Mouse (Mus musculus) testis, postnatal 10 days (tissue): ENCODE data around the gene Cisd2.

Experiments
- DNase-seq: peaks from one replicate; pipeline ENCODE4 v3.0.0; 2021; ENCODE audit warnings: low spot score

Gene Cisd2

GRCm38 (mm10) chr3:135423608-135424212 lies at the start of gene Cisd2:
Gene Cisd2, minus strand, starts transcription at chr3:135423925.
- DNase-seq = no peak

GRCm38 (mm10) chr3:135470823-135471222 lies 47.1 kb upstream of the Cisd2 start:
- no peak for DNase-seq

- peak; percentile 77 for DNase-seq
Observed at GRCm38 (mm10) chr3:135469974-135470373, 46.2 kb upstream of the Cisd2 start.

- no peak for DNase-seq
Observed at GRCm38 (mm10) chr3:135469146-135469545, 45.4 kb upstream of the Cisd2 start.

- no peak for DNase-seq
Observed at GRCm38 (mm10) chr3:135468402-135468801, 44.7 kb upstream of the Cisd2 start.

- no peak for DNase-seq
Observed at GRCm38 (mm10) chr3:135458981-135459380, 35.3 kb upstream of the Cisd2 start.

- DNase-seq = no peak
Observed at GRCm38 (mm10) chr3:135444930-135445329, 21.2 kb upstream of the Cisd2 start.

- DNase-seq = no peak
Observed at GRCm38 (mm10) chr3:135440621-135441020, 16.9 kb upstream of the Cisd2 start.

GRCm38 (mm10) chr3:135440221-135440620 lies 16.5 kb upstream of the Cisd2 start:
- DNase-seq = peak; percentile 53

- DNase-seq = no peak
Observed at GRCm38 (mm10) chr3:135439651-135440050, 15.9 kb upstream of the Cisd2 start.

GRCm38 (mm10) chr3:135438913-135439531 lies 15.3 kb upstream of the Cisd2 start:
- DNase-seq = peak; percentile 89

GRCm38 (mm10) chr3:135438531-135438912 lies 14.8 kb upstream of the Cisd2 start:
- DNase-seq = peak; percentile 98

GRCm38 (mm10) chr3:135437758-135438495 lies 14.2 kb upstream of the Cisd2 start, which contains the start of gene Ube2d3:
Gene Ube2d3, plus strand, starts transcription at chr3:135438149.
- peak; percentile 99 for DNase-seq

- no peak for DNase-seq
Observed at GRCm38 (mm10) chr3:135436901-135437616, 13.3 kb upstream of the Cisd2 start.

GRCm38 (mm10) chr3:135422856-135423607 lies 693 bp downstream of the Cisd2 start:
- peak; percentile 91 for DNase-seq

GRCm38 (mm10) chr3:135422232-135422855 lies 1.4 kb downstream of the Cisd2 start:
- no peak for DNase-seq

GRCm38 (mm10) chr3:135421310-135421594 lies 2.5 kb downstream of the Cisd2 start:
- no peak for DNase-seq

GRCm38 (mm10) chr3:135420542-135421309 lies 3.0 kb downstream of the Cisd2 start:
- no peak for DNase-seq

- DNase-seq = no peak
Observed at GRCm38 (mm10) chr3:135417799-135418198, 5.9 kb downstream of the Cisd2 start.

GRCm38 (mm10) chr3:135417245-135417644 lies 6.5 kb downstream of the Cisd2 start:
- DNase-seq = no peak

- no peak for DNase-seq
Observed at GRCm38 (mm10) chr3:135411824-135412223, 11.9 kb downstream of the Cisd2 start.
